10 mouse cellular contexts compared by ENCODE assay signal in the genomic region with DNA sequence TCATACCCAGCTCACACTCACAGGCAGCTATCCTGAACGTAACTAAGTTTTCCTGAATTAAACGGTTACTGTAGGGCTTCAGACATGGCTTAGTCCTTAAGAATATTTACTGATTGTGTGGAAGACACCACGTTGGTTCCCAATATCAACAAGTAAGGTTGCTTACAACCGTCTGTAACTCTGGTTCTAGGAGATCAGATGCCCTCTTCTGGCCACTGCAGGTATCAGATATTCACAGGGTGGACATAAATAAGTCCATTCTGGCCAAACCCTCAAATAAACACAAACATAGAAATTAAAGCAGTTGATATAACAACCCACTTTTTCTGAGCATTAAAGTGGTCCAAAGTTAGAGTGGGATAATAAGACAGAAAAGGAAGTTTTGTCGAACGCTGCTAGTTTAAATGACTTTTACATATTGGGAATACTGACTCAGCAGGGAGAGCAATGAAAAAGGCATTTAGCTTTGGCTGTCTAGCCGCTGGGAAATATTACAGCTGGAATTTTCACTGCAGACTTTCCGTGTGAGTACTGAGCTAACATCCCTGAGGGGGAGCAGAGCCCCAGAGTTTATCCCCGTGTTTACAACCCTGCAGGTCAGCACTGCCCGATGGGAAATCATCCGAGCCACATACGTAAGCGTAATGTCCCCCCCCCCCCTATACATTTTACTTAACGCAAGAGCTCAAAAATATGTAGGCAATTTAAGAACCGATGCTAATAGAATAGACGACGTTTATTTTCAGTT.
A peak's percentile ranks its signal among the peaks of the same experiment; 100 is the strongest.
DNase-seq lines count a peak whose midpoint lies in the region; ATAC-seq and TF ChIP-seq lines count a peak whose summit lies in the region.
"Had no signal": no experiment of that assay in that cellular context is flagged by ENCODE, and none has a peak within 500 bp of the region (broad histone marks: within the 10 kb centered on the region; RNA-seq: fewer than 3 reads in every experiment).

No protein-coding gene starts in this region.

- H3K4me2 ChIP-seq in limb, embryonic 14.5 days (replicated peaks; ENCODE audit: low read depth, low read length, severe bottlenecking) = peak overlapping the region; percentile 37; the same call in 1 of the 2 replicates

- H3K27ac ChIP-seq in left cerebral cortex, adult 2 months = no peak overlapping the region
- H3K27ac ChIP-seq in limb, embryonic 14.5 days (replicated peaks; ENCODE audit: low read depth, low read length) = no peak overlapping the region

- DNase-seq in left cerebral cortex, adult 2 months (ENCODE audit: extremely low spot score in 1 of 2, low spot score in 2 of 2) = no peak
- DNase-seq in left cerebral cortex, postnatal 10 days (ENCODE audit: extremely low spot score in 1 of 2, low spot score in 2 of 2) = no peak
- DNase-seq in Patski (ENCODE audit: low read depth, low spot score) = no peak
- peak; percentile 54 for DNase-seq in embryo, embryonic 10.5 days (ENCODE audit: low spot score)
- peak; percentile 36 for DNase-seq in limb, embryonic 14.5 days (ENCODE audit: low spot score)
- DNase-seq in frontal cortex, postnatal 10 days (ENCODE audit: low spot score in 2 of 2) = no peak
- DNase-seq in ovary, adult 18-20 months (ENCODE audit: low spot score) = no peak
- no peak for DNase-seq in gastrocnemius, postnatal 25 days
- DNase-seq: cerebellum, adult 8-10 months had no signal

- H3K27me3 ChIP-seq in Patski = peaks cover 68% of the 10 kb centered on the region
- no peaks in the 10 kb centered on the region for H3K27me3 ChIP-seq in limb, embryonic 14.5 days (ENCODE audit: control insufficient read depth, insufficient read depth, low read length)

- intact Hi-C loops in left cerebral cortex, adult 2 months (cut with DNase I) = no loop called here
- intact Hi-C loops in left cerebral cortex, postnatal 10 days (cut with DNase I) = loop anchor here (5.0 kb wide), 1 partner anchor 486 kb away; no protein-coding TSS in a partner anchor

- no peaks in the 10 kb centered on the region for H3K9me3 ChIP-seq in limb, embryonic 14.5 days (ENCODE audit: control insufficient read depth, low read length)

- CTCF ChIA-PET in Patski (lab: Charles Lee) = interaction anchor here (0.8 kb wide), 1 partner anchor 8 kb away, joined by 3 read pairs; no protein-coding TSS in a partner anchor

- WGBS in limb, embryonic 14.5 days = 40% methylated on average over 17 of the region's 17 CpGs

- no peak overlapping the region for H3K4me3 ChIP-seq in left cerebral cortex, adult 2 months
- 0 out of 2 replicates have a peak overlapping the region, but pooled peaks have one; percentile 2 for H3K4me3 ChIP-seq in limb, embryonic 14.5 days (replicated peaks; ENCODE audit: low read length)

- TF ChIP-seq POLR2A in limb, embryonic 14.5 days (IDR thresholded peaks at IDR 0.05; ENCODE audit: borderline replicate concordance, extremely low read depth, insufficient read depth, insufficient read length) = no peak

- no peak overlapping the region for H3K9ac ChIP-seq in limb, embryonic 14.5 days (ENCODE audit: low read depth, low read length, severe bottlenecking)

- TF ChIP-seq CTCF in left cerebral cortex, adult 2 months (IDR thresholded peaks at IDR 0.05) = peak; percentile 24
- peak; percentile 33 for TF ChIP-seq CTCF in Patski (IDR thresholded peaks at IDR 0.05)

- no peak for ATAC-seq in Patski
- peak; percentile 75 for ATAC-seq in limb, embryonic 14.5 days (ENCODE audit: low FRiP score, low read depth)
- ATAC-seq: forebrain, embryonic 14.5 days had no signal

- peaks cover 3% of the 10 kb centered on the region; the same call in 1 of the 2 replicates for H3K4me1 ChIP-seq in limb, embryonic 14.5 days (ENCODE audit: control insufficient read depth, insufficient read depth, low read length)

- no peaks in the 10 kb centered on the region for H3K36me3 ChIP-seq in limb, embryonic 14.5 days (ENCODE audit: control insufficient read depth, insufficient read depth, low read length)

- POLR2A ChIA-PET in Patski (lab: Charles Lee) = no interaction called here

- in situ Hi-C loops in Patski (cut with MboI; ENCODE audit: low pct_unique_long_range_greater_than_20kb) = no loop called here

Comparison
In these comparisons a context has a peak if more than half of its experiments do, and no peak if none do; other contexts are left out.
1. DNase-seq: peak in embryo, embryonic 10.5 days (single experiment) and limb, embryonic 14.5 days (single experiment); none in left cerebral cortex, adult 2 months (0 of 2), left cerebral cortex, postnatal 10 days (0 of 2), Patski (single experiment), frontal cortex, postnatal 10 days (0 of 2), ovary, adult 18-20 months (single experiment) and gastrocnemius, postnatal 25 days (single experiment).